Mouse (Mus musculus) monocyte, adult 59 days (primary cell): ENCODE data around the gene Cox4i2. TPM values are rescaled to one million over a fixed set of nuclear protein-coding genes. Genes with fewer than 3 reads are reported as not detected.

Experiments
- total RNA-seq, 2 experiments: library from RNA; stranded (reverse); gene quantifications; one replicate each; pipeline ENCODE4 v1.2.4; 2023

Gene Cox4i2
- total RNA-seq = not detected

DNA sequence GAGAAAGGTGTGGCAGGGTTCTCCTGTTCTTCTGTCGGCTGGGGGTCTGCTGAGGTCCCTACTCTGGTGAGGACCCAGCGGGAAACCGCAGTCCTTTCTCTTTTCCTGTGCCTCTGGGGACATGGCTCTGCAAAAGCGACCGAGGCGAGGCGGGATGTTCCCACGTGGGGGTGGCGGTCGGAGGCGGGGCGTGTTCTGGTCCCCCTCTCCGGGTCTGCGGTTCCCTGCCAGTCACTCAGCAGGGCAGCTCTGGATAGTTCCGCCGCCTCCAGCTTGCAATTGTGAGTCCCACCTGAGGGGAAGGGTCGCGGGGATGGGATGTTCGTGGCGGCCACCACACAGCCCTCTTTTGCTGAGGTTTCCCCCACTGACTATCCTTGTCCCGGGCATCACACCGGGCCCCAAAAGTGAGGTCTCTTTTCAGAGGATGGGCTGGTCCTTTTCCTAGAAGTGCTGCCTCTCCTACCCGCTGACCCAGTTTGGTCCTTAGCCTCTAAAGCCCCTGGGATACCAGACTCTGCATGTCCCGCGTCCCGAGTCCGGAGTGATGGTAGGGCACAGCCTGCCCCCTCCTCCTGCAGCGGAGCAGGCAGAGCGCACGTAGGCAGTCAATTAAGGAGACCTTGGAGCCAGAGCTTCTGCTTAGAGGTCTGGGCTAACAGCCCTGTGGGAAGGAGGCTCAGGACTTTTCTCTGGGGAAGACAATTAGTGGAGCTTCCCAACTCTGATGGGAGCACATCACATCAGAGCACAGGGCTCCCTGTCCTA, at the start of gene Cox4i2:
Gene Cox4i2 (plus strand): TSS at position 230 of the 768 bp plus-strand sequence.

DNA sequence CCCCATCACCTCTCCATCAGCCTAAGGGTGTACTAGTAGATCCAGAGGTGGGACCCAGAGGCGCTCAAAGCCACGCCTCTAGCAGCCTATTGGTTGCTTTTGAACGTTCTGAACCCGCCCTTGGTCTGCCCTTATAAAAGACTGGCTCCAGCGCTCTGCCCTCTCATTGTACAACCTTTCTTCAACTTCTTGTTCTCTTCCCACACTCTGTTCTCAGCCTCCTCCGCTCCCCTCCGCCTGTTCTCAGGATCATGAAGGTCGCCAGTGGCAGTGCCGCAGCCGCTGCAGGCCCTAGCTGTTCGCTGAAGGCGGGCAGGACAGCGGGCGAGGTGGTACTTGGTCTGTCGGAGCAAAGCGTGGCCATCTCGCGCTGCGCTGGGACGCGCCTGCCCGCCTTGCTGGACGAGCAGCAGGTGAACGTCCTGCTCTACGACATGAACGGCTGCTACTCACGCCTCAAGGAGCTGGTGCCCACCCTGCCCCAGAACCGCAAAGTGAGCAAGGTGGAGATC, 17.8 kb upstream of the Cox4i2 start, which contains the start of gene Id1:
Gene Id1 (plus strand): TSS at position 162 of the 512 bp plus-strand sequence.

Other genes with a start within 250 kb of the Cox4i2 start
- gene Defb26, start 242.5 kb upstream of the Cox4i2 start, total RNA-seq = not detected
- gene Defb28, start 235.9 kb upstream of the Cox4i2 start, total RNA-seq = not detected
- gene Defb29, start 214.1 kb upstream of the Cox4i2 start, total RNA-seq = not detected
- not detected for gene Gm17416, start 184.8 kb upstream of the Cox4i2 start, total RNA-seq
- not detected for gene Defb21, start 181.4 kb upstream of the Cox4i2 start, total RNA-seq
- gene Defb19, start 173.9 kb upstream of the Cox4i2 start, total RNA-seq = not detected
- not detected for gene Defb45, start 154.8 kb upstream of the Cox4i2 start, total RNA-seq
- not detected for gene Defb36, start 149.8 kb upstream of the Cox4i2 start, total RNA-seq
- not detected for gene Defb25, start 131.1 kb upstream of the Cox4i2 start, total RNA-seq
- 10 to 100 TPM; 15.8 to 19.4 TPM for gene Rem1, start 127.2 kb upstream of the Cox4i2 start, total RNA-seq
- 100 to 1,000 TPM; 186 to 191 TPM for gene H13, start 84.7 kb upstream of the Cox4i2 start, total RNA-seq
- gene Mcts2, start 67.1 kb upstream of the Cox4i2 start, total RNA-seq = 10 to 100 TPM; 21.4 to 22.3 TPM
- 10 to 100 TPM; 46.4 to 77.6 TPM for gene Id1, start 17.9 kb upstream of the Cox4i2 start, total RNA-seq
- 10 to 100 TPM; 16.2 to 19.7 TPM for gene Bcl2l1, start 77.6 kb downstream of the Cox4i2 start, total RNA-seq
- 1 to 10 TPM in 1 of 2 experiments, under 1 TPM in 1; 0.73 to 3.4 TPM for gene Tpx2, start 93.8 kb downstream of the Cox4i2 start, total RNA-seq
- not detected for gene Mylk2, start 157.2 kb downstream of the Cox4i2 start, total RNA-seq
- gene Foxs1, start 179.0 kb downstream of the Cox4i2 start, total RNA-seq = not detected
- gene Dusp15, start 197.5 kb downstream of the Cox4i2 start, total RNA-seq = not detected
- not detected for gene Ttll9, start 208.3 kb downstream of the Cox4i2 start, total RNA-seq